Mouse (Mus musculus): Measurements from ENCODE around the gene Qtrt1. TPM values are rescaled to one million over a fixed set of nuclear protein-coding genes. Genes with fewer than 3 reads are reported as not detected.

Gene Qtrt1
- polyA plus RNA-seq (2014; fragmentation: Nextera tagmentation; extraction: Ambion mirVana): 58.2 and 61.5 TPM in 2 replicates

DNA sequence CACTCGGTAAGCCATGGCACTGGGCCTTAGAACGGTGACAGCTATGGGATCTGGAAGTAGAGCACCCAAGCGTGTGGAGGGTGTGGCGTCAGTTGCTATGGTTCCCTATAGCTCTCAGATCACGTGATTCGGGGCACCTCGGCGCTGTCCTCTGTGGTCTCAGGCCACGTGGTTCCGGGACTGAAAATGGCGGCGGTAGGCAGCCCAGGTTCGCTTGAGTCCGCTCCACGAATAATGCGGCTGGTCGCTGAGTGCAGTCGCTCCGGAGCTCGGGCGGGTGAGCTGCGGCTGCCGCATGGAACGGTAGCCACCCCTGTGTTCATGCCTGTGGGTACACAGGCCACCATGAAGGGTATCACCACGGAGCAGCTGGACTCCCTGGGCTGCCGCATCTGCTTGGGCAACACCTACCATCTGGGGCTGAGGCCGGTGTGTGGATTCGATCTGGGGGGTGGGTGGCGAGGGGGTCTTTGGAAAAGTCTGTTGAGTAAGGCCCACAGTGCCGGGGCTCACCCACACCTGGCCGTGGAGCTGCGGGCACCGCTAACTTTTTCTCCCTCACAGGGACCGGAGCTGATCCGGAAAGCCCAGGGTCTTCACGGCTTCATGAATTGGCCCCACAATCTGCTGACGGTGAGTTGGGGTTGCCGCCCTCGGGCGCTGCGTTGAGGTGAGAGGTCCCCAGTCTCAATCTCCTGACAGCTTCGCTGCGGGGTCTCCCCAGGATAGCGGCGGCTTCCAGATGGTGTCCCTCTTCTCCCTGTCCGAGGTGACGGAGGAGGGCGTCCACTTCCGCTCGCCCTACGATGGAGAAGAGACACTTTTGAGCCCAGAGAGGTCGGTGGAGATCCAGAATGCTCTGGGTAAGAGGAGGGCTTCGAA is at the start of gene Qtrt1:
Qtrt1 (plus strand) TSS at position 169 of the 882 bp plus-strand sequence.
- Histone ChIP-seq H3K27ac (ENCODE audit: low read depth, low read length) (peak within 1 kb of the TSS; percentile 12; the same call in 1 of the 2 replicates), H3K36me3 (ENCODE audit: control insufficient read depth, insufficient read depth, low read length) (peaks cover under 1% of the 10 kb centered on the region; the same call in 1 of the 2 replicates), H3K27me3 (ENCODE audit: control insufficient read depth, insufficient read depth, low read length) (no peaks in the 10 kb centered on the region)

DNA sequence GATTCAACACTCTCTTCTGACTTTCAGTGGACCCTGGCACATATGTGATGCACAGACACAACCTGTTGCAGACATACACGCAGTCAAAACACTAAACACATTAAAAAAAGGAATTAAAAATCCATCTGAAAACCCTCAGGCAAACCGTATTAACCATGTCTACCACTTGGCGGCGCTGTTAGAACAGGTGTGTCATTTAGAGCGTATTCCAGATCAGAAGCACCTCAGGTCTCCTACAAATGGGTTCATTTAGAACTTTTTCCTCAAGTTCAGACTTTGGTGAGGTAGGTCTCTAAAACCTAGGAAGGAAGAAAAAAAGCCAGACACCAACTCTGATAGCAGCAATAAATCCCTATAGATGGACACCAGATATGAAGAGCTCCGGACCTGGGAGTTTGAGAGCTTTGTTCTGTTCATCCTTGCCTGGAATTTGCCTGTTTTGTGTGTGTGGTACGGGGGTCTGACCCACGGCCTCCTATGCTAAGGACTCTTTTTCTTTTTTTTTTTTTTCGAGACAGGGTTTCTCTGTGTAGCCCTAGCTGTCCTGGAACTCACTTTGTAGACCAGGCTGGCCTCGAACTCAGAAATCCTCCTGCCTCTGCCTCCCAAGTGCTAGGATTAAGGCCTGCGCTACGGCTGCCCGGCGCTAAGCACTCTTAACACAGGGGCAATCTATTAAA is 45.0 kb upstream of the Qtrt1 start:
- H3K4me1 ChIP-seq (replicated peaks; ENCODE audit: control insufficient read depth, insufficient read depth, low read length): peaks cover 3% of the 10 kb centered on the region; the same call in 1 of the 2 replicates
- H3K27ac ChIP-seq (ENCODE audit: low read depth, low read length): peak overlapping the region; percentile 78
- DNase-seq (ENCODE audit: low spot score) (peak; percentile 72), ATAC-seq (replicated peaks; ENCODE audit: low FRiP score) (peak; percentile 8; the same call in 1 of the 2 replicates)
- peak overlapping the region; percentile 57 for H3K4me2 ChIP-seq (ENCODE audit: low read depth, low read length, severe bottlenecking)
- H3K27me3 ChIP-seq (ENCODE audit: control insufficient read depth, insufficient read depth, low read length): no peaks in the 10 kb centered on the region
- H3K36me3 ChIP-seq (ENCODE audit: control insufficient read depth, insufficient read depth, low read length): peaks cover under 1% of the 10 kb centered on the region; the same call in 1 of the 2 replicates
- no peak overlapping the region; the same call in 1 of the 2 replicates for H3K9ac ChIP-seq (ENCODE audit: low read length)
- peak overlapping the region; percentile 74 for H3K4me3 ChIP-seq (ENCODE audit: low read depth, low read length)
- no peaks in the 10 kb centered on the region for H3K9me3 ChIP-seq (ENCODE audit: control insufficient read depth, low read length)
- 39% methylated on average over 14 of the region's 14 CpGs for whole genome bisulfite sequencing

More for the DNA sequence above, at the start of gene Qtrt1:
- Histone ChIP-seq H3K9ac (ENCODE audit: low read length) (peak within 1 kb of the TSS; percentile 81), H3K4me1 (replicated peaks; ENCODE audit: control insufficient read depth, insufficient read depth, low read length) (peaks cover 2% of the 10 kb centered on the region; the same call in 1 of the 2 replicates), H3K4me3 (ENCODE audit: low read depth, low read length) (peak within 1 kb of the TSS; percentile 75), H3K9me3 (ENCODE audit: control insufficient read depth, low read length) (no peaks in the 10 kb centered on the region), H3K4me2 (ENCODE audit: low read depth, low read length, severe bottlenecking) (peak within 1 kb of the TSS; percentile 81)
- 2% methylated on average over 53 of the region's 53 CpGs for WGBS
- ATAC-seq (replicated peaks; ENCODE audit: low FRiP score) (peak; percentile 96), DNase-seq (ENCODE audit: low spot score) (peak; percentile 92)

DNA sequence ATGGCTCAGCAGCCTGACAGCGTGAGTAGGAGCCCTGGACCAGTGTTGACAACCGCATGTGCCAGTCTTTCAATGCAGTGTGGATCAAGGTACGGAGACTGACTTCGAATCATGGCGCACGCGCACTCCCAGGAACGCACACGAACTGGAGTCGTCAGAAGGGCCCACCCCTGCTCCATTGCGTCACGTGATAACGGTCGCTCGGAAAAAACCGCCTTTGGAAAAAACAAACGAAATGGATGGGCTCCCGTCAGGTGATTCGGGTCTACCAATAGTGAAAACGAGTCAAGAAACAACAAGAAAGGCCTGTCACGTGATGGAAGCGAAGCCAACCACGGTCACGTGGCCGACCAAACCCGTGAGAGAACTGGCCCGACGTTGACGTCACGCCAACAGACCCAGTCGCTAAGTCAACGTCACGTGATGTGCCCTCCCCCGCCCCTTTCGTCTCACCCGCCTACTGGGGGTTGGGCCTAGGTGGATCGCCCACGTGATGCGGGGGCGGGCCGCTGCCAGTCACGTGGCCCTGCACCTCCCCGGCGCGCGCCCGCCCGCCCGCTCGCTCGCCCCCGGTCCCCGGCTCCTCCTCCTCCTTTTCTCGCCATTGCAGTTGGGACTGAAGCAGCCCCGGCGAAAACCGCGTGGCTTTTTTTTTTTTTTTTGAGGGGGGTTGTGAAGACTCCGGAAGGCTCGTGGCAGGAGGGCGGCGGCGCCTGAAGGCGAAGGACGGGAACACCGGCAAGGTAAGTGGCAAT is 44.1 kb upstream of the Qtrt1 start, which contains the start of gene Ilf3:
Ilf3 (plus strand) TSS at position 515 of the 755 bp plus-strand sequence.
- 1% methylated on average over 64 of the region's 66 CpGs for whole genome bisulfite sequencing
- Histone ChIP-seq H3K4me1 (replicated peaks; ENCODE audit: control insufficient read depth, insufficient read depth, low read length) (peaks cover 3% of the 10 kb centered on the region; the same call in 1 of the 2 replicates), H3K9me3 (ENCODE audit: control insufficient read depth, low read length) (no peaks in the 10 kb centered on the region), H3K27ac (ENCODE audit: low read depth, low read length) (peak within 1 kb of the TSS; percentile 90), H3K4me3 (ENCODE audit: low read depth, low read length) (peak within 1 kb of the TSS; percentile 74), H3K4me2 (ENCODE audit: low read depth, low read length, severe bottlenecking) (peak within 1 kb of the TSS; percentile 83), H3K27me3 (ENCODE audit: control insufficient read depth, insufficient read depth, low read length) (no peaks in the 10 kb centered on the region), H3K36me3 (ENCODE audit: control insufficient read depth, insufficient read depth, low read length) (peaks cover 3% of the 10 kb centered on the region; the same call in 1 of the 2 replicates), H3K9ac (ENCODE audit: low read length) (peak within 1 kb of the TSS; percentile 96)
- DNase-seq (ENCODE audit: low spot score): peak; percentile 100
- peak; percentile 89 for ATAC-seq (replicated peaks; ENCODE audit: low FRiP score)

DNA sequence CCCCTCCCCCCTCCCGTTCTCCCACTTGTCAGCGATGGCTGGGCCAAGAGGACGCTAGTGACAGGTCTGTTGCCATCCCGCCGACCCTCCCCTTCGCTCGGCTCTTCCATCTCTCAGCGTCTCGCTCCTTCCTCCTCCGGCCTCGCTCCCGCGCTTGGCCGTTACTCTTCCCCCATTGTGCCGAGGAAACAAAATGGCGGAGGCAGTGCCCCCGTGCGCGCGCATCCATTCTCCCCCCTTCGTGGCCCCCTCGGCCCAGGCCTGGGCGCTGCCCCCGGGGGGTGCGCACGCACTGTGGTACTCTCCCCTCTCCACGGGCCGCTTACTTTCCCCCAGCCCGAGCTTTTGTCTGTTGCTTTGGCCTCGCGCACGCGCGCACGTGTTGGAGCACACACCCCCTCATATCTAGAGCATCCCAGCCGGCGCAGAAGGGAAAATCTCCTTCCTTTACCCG is 43.5 kb upstream of the Qtrt1 start:
- H3K27me3 ChIP-seq (ENCODE audit: control insufficient read depth, insufficient read depth, low read length): no peaks in the 10 kb centered on the region
- peak overlapping the region; percentile 96 for H3K9ac ChIP-seq (ENCODE audit: low read length)
- peak; percentile 71 for ATAC-seq (replicated peaks; ENCODE audit: low FRiP score)
- peak overlapping the region; percentile 90 for H3K27ac ChIP-seq (ENCODE audit: low read depth, low read length)
- H3K9me3 ChIP-seq (ENCODE audit: control insufficient read depth, low read length): no peaks in the 10 kb centered on the region
- peaks cover 3% of the 10 kb centered on the region; the same call in 1 of the 2 replicates for H3K4me1 ChIP-seq (replicated peaks; ENCODE audit: control insufficient read depth, insufficient read depth, low read length)
- DNase-seq (ENCODE audit: low spot score): peak; percentile 92
- H3K4me3 ChIP-seq (ENCODE audit: low read depth, low read length): peak overlapping the region; percentile 74
- peaks cover 3% of the 10 kb centered on the region; the same call in 1 of the 2 replicates for H3K36me3 ChIP-seq (ENCODE audit: control insufficient read depth, insufficient read depth, low read length)
- peak overlapping the region; percentile 83 for H3K4me2 ChIP-seq (ENCODE audit: low read depth, low read length, severe bottlenecking)
- under 1% methylated on average over 38 of the region's 38 CpGs for WGBS

DNA sequence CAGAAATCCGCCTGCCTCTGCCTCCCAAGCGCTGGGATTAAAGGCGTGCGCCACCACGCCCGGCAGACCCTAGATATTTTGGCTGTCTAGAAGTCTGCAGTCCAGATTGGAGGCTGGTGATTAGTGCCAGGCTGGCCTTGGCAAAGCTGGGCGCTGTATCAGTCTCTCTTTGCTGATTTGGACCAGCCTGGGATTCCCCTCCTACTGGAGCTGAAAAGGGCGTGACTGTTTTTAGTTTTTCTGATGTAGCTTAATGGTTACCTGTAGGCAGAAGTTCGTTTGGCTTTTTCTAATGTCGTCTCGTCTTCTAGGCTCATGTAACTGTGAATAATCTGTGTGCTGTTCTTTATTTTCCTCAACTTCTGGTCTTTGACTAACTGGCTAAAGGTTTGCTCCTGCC is 42.6 kb upstream of the Qtrt1 start:
- peak overlapping the region; percentile 96 for H3K9ac ChIP-seq (ENCODE audit: low read length)
- peak overlapping the region; percentile 74 for H3K4me3 ChIP-seq (ENCODE audit: low read depth, low read length)
- ATAC-seq (replicated peaks; ENCODE audit: low FRiP score) (no peak), DNase-seq (ENCODE audit: low spot score) (no peak)
- no peaks in the 10 kb centered on the region for H3K27me3 ChIP-seq (ENCODE audit: control insufficient read depth, insufficient read depth, low read length)
- peak overlapping the region; percentile 83 for H3K4me2 ChIP-seq (ENCODE audit: low read depth, low read length, severe bottlenecking)
- H3K36me3 ChIP-seq (ENCODE audit: control insufficient read depth, insufficient read depth, low read length): peaks cover 3% of the 10 kb centered on the region; the same call in 1 of the 2 replicates
- WGBS: 71% methylated on average over 11 of the region's 11 CpGs
- no peak overlapping the region for H3K27ac ChIP-seq (ENCODE audit: low read depth, low read length)
- H3K9me3 ChIP-seq (ENCODE audit: control insufficient read depth, low read length): no peaks in the 10 kb centered on the region
- H3K4me1 ChIP-seq (replicated peaks; ENCODE audit: control insufficient read depth, insufficient read depth, low read length): peaks cover 3% of the 10 kb centered on the region; the same call in 1 of the 2 replicates

DNA sequence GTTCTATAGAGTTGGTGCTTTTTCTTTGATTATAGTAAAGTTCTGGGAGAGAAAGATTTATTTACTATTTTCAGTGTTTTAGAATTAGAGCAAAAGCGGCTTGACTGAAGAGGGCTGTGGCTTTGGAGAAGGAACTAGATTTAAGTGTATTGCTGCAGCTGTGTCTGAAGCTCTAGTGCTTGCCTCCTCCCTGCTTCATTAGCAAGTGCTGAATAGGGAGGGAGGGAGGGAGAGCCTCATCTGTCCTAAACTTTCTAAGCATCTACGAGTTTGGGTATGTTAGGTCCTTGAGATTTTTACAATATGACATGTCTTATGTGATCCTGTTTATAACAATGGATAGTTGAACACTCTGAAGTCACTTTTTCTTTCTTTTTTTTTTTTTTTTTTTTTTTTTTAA is 40.8 kb upstream of the Qtrt1 start:
- 90% methylated on average over 2 of the region's 2 CpGs for WGBS
- ATAC-seq (replicated peaks; ENCODE audit: low FRiP score): no peak
- Histone ChIP-seq H3K27ac (ENCODE audit: low read depth, low read length) (no peak overlapping the region), H3K36me3 (ENCODE audit: control insufficient read depth, insufficient read depth, low read length) (peaks cover 3% of the 10 kb centered on the region; the same call in 1 of the 2 replicates), H3K4me3 (ENCODE audit: low read depth, low read length) (no peak overlapping the region), H3K9me3 (ENCODE audit: control insufficient read depth, low read length) (no peaks in the 10 kb centered on the region), H3K4me1 (replicated peaks; ENCODE audit: control insufficient read depth, insufficient read depth, low read length) (peaks cover 3% of the 10 kb centered on the region; the same call in 1 of the 2 replicates), H3K4me2 (ENCODE audit: low read depth, low read length, severe bottlenecking) (peak overlapping the region; percentile 24; the same call in 1 of the 2 replicates), H3K27me3 (ENCODE audit: control insufficient read depth, insufficient read depth, low read length) (no peaks in the 10 kb centered on the region), H3K9ac (ENCODE audit: low read length) (no peak overlapping the region)
- no peak for DNase-seq (ENCODE audit: low spot score)

DNA sequence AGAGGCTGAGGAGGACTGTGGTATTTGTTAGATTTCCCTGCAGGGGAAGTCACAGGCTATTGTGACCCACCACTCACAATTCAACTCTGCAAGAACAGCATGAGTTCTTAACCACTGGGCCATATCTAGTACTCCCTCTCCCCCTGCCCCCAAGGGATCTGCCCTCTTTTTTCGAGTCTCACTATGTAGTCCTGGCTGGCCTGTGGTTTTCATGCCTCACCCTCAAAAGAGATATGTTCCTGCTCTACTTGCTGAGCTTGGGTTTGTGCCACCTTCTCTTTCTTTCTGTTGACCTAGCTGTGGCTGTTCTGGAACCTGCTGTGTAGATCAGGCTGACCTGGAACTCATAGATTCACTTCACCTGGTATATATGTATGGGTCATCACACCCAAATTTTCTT is 39.1 kb upstream of the Qtrt1 start:
- no peaks in the 10 kb centered on the region for H3K27me3 ChIP-seq (ENCODE audit: control insufficient read depth, insufficient read depth, low read length)
- H3K4me3 ChIP-seq (ENCODE audit: low read depth, low read length): no peak overlapping the region
- H3K9ac ChIP-seq (ENCODE audit: low read length): no peak overlapping the region
- no peak for DNase-seq (ENCODE audit: low spot score)
- no peak overlapping the region for H3K4me2 ChIP-seq (ENCODE audit: low read depth, low read length, severe bottlenecking)
- WGBS: 87% methylated on average over 1 of the region's 1 CpGs
- H3K4me1 ChIP-seq (replicated peaks; ENCODE audit: control insufficient read depth, insufficient read depth, low read length): peaks cover 3% of the 10 kb centered on the region; the same call in 1 of the 2 replicates
- no peaks in the 10 kb centered on the region for H3K9me3 ChIP-seq (ENCODE audit: control insufficient read depth, low read length)
- no peak for ATAC-seq (replicated peaks; ENCODE audit: low FRiP score)
- H3K36me3 ChIP-seq (ENCODE audit: control insufficient read depth, insufficient read depth, low read length): peaks cover 3% of the 10 kb centered on the region; the same call in 1 of the 2 replicates
- no peak overlapping the region for H3K27ac ChIP-seq (ENCODE audit: low read depth, low read length)

Measured in forebrain, embryonic 11.5 days (tissue).